Mouse (Mus musculus): Measurements from ENCODE around the gene Gtf2f1. TPM values are rescaled to one million over a fixed set of nuclear protein-coding genes. Genes with fewer than 3 reads are reported as not detected.

The Gtf2f1 gene
- polyA plus RNA-seq, 1 experiment: 61.6 TPM

DNA sequence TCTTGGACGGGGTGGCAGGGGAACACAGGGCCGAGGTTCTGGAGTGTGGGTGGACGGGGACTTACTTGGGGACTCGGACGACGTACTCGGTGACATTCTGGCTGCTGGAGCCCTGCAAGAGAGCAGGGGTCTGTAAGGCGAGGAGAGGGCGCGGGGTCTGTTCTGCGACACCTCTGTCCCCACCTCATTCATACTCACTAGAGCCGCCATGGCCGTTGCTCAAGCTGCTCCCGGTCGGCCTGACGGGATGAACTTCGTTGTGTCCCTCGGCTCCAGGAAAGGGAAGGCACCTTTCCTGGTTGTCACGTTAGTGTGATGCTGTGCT lies 215 bp downstream of the Gtf2f1 start:
- Histone ChIP-seq H3K36me3 (ENCODE audit: control insufficient read depth, insufficient read depth) (peaks cover 9% of the 10 kb centered on the region), H3ac (ENCODE audit: control insufficient read depth, insufficient read length) (peak overlapping the region; percentile 39), H3K4me3 (peak overlapping the region; percentile 87), H3K27me3 (ENCODE audit: control insufficient read depth, insufficient read depth, insufficient read length) (no peaks in the 10 kb centered on the region), H3K4me2 (ENCODE audit: low read depth) (peak overlapping the region; percentile 94), H3K79me2 (ENCODE audit: control insufficient read depth, insufficient read depth) (peaks cover 18% of the 10 kb centered on the region)
- no peak for TF ChIP-seq MYOG (IDR thresholded peaks at IDR 0.05; ENCODE audit: control insufficient read depth in 1 of 3, insufficient read depth in 1 of 3, insufficient read length in 2 of 3, low read depth in 2 of 3)
- no peak for TF ChIP-seq TCF3 (IDR thresholded peaks at IDR 0.05; ENCODE audit: insufficient read length, low read depth)
- no peak for TF ChIP-seq MYOD1 (IDR thresholded peaks at IDR 0.05; ENCODE audit: control insufficient read depth in 1 of 3, insufficient read length in 2 of 3, low read depth in 2 of 3)
- no peak for TF ChIP-seq SRF (IDR thresholded peaks at IDR 0.05; ENCODE audit: control insufficient read depth, insufficient read length, low read depth)
- TF ChIP-seq CEBPB (IDR thresholded peaks at IDR 0.05; ENCODE audit: insufficient read depth, poor library complexity, severe bottlenecking): no peak

DNA sequence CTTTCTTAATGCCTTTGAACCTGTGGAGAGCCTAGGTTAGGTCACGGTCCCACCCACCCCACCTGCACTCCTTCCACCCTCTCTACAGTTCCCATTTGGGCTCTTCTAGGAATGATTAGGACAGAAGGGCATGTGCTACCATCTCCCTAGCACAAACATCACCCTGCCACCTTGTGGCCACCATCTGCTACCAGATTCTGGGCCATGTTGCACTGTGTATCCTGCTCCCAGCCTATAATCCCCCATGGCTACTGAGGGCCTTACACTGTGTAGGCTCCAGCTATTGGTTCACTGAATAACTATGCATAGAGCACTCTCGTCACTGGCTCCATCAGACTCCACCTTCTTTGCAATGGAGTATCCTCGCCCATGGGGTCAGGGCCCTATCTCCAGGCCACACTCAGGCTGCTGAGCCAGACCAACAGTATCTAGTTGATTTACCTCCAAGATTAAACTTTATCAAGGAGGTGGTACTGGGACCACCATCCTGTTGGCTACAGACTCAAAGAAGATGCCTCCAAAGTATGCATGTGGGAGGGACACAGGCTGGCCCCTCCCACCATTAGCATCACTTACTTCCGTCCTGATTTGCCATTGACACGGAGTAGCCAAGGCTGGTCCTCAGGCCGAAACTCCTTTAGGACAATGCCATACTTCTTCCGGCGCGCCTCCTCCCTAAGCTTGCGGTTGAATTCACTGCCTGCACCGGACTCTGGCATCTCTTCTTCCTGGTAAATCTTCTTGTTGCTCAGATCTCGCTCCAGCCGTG lies 3.8 kb downstream of the Gtf2f1 start:
- Histone ChIP-seq H3K4me2 (ENCODE audit: low read depth) (no peak overlapping the region), H3K79me2 (ENCODE audit: control insufficient read depth, insufficient read depth) (peaks cover 18% of the 10 kb centered on the region), H3K27me3 (ENCODE audit: control insufficient read depth, insufficient read depth, insufficient read length) (no peaks in the 10 kb centered on the region), H3K4me3 (no peak overlapping the region), H3ac (ENCODE audit: control insufficient read depth, insufficient read length) (no peak overlapping the region), H3K36me3 (ENCODE audit: control insufficient read depth, insufficient read depth) (peaks cover 10% of the 10 kb centered on the region)
- TF ChIP-seq SRF (IDR thresholded peaks at IDR 0.05; ENCODE audit: control insufficient read depth, insufficient read length, low read depth) (no peak), CEBPB (IDR thresholded peaks at IDR 0.05; ENCODE audit: insufficient read depth, poor library complexity, severe bottlenecking) (no peak), REST (IDR thresholded peaks at IDR 0.05; ENCODE audit: insufficient read depth, insufficient read length) (no peak), POLR2A (IDR thresholded peaks at IDR 0.05; ENCODE audit: insufficient read length, low read depth) (no peak), MYOD1 (IDR thresholded peaks at IDR 0.05; ENCODE audit: control insufficient read depth in 1 of 3, insufficient read length in 2 of 3, low read depth in 2 of 3) (no peak), E2F4 (IDR thresholded peaks at IDR 0.05; ENCODE audit: insufficient read depth) (no peak), MYOG (IDR thresholded peaks at IDR 0.05; ENCODE audit: control insufficient read depth in 1 of 3, insufficient read depth in 1 of 3, insufficient read length in 2 of 3, low read depth in 2 of 3) (no peak), TCF3 (IDR thresholded peaks at IDR 0.05; ENCODE audit: insufficient read length, low read depth) (no peak), TCF12 (IDR thresholded peaks at IDR 0.05; ENCODE audit: insufficient read depth, poor library complexity, severe bottlenecking) (no peak), MAX (IDR thresholded peaks at IDR 0.05; ENCODE audit: low read depth) (no peak), POLR2AphosphoS2 (IDR thresholded peaks at IDR 0.05; ENCODE audit: insufficient read length, low read depth) (no peak), USF1 (IDR thresholded peaks at IDR 0.05; ENCODE audit: low read depth) (no peak)

DNA sequence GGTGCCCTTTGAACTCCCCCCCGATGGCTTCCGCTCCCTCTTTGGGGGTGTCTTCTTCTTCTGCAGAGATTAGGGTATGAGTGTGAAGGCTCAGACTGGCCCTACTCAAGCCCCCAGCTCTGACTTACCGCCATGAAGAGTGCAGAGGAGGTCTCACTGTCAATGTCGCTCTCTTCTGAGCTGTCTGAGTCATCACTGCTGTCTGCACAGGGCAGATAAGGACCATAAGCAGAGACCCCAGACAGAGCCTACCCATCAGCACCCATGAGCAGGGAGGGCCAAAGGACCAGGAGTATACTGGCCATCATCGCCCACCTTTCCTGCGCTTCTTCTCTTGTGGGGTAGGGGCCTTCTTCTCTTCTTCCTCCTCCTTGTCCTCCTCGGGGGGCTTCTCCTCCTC lies 7.1 kb downstream of the Gtf2f1 start:
- Histone ChIP-seq H3K27me3 (ENCODE audit: control insufficient read depth, insufficient read depth, insufficient read length) (no peaks in the 10 kb centered on the region), H3K4me2 (ENCODE audit: low read depth) (no peak overlapping the region)

DNA sequence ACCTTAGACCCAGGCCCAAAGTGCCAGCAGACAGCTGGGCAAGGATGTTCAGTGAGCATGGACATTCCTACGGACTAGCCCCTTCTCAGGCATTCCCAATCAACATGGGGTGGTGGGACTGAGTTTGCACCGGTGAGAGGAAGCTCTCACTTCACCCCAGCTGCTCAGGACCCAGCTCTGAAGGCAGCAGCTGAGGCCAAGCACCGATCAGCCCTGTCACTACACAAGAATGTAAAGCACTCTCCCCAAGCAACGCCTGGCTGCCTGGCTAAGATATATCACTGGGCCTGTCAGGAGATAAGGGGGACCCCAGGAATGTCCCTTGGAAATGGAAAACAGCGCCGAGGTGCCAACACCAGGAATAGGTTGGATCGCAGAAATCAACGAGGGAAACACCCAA lies 9.9 kb downstream of the Gtf2f1 start:
- H3K79me2 ChIP-seq (ENCODE audit: control insufficient read depth, insufficient read depth): no peaks in the 10 kb centered on the region
- no peak overlapping the region for H3K4me3 ChIP-seq
- H3K4me2 ChIP-seq (ENCODE audit: low read depth): no peak overlapping the region
- no peak overlapping the region for H3ac ChIP-seq (ENCODE audit: control insufficient read depth, insufficient read length)
- no peaks in the 10 kb centered on the region for H3K27me3 ChIP-seq (ENCODE audit: control insufficient read depth, insufficient read depth, insufficient read length)
- TF ChIP-seq MYOG (IDR thresholded peaks at IDR 0.05; ENCODE audit: control insufficient read depth in 1 of 3, insufficient read depth in 1 of 3, insufficient read length in 2 of 3, low read depth in 2 of 3): peak; percentile 62 to 97 (median 80)
- TF ChIP-seq TCF12 (IDR thresholded peaks at IDR 0.05; ENCODE audit: insufficient read depth, poor library complexity, severe bottlenecking): peak; percentile 1
- TF ChIP-seq POLR2AphosphoS2 (IDR thresholded peaks at IDR 0.05; ENCODE audit: insufficient read length, low read depth): peak; percentile 52
- TF ChIP-seq MYOD1 (IDR thresholded peaks at IDR 0.05; ENCODE audit: control insufficient read depth in 1 of 3, insufficient read length in 2 of 3, low read depth in 2 of 3): peak in 2 of 3 experiments; percentile 61 to 84
- TF ChIP-seq REST (IDR thresholded peaks at IDR 0.05; ENCODE audit: insufficient read depth, insufficient read length): no peak
- peak; percentile 60 for TF ChIP-seq TCF3 (IDR thresholded peaks at IDR 0.05; ENCODE audit: insufficient read length, low read depth)
- H3K36me3 ChIP-seq (ENCODE audit: control insufficient read depth, insufficient read depth): peaks cover 5% of the 10 kb centered on the region

More for the DNA sequence above, 7.1 kb downstream of the Gtf2f1 start:
- H3ac ChIP-seq (ENCODE audit: control insufficient read depth, insufficient read length): no peak overlapping the region
- no peak overlapping the region for H3K4me3 ChIP-seq
- peaks cover 10% of the 10 kb centered on the region for H3K36me3 ChIP-seq (ENCODE audit: control insufficient read depth, insufficient read depth)
- no peaks in the 10 kb centered on the region for H3K79me2 ChIP-seq (ENCODE audit: control insufficient read depth, insufficient read depth)
- no peak for TF ChIP-seq TCF3 (IDR thresholded peaks at IDR 0.05; ENCODE audit: insufficient read length, low read depth)
- no peak for TF ChIP-seq E2F4 (IDR thresholded peaks at IDR 0.05; ENCODE audit: insufficient read depth)
- no peak for TF ChIP-seq POLR2A (IDR thresholded peaks at IDR 0.05; ENCODE audit: insufficient read length, low read depth)
- no peak for TF ChIP-seq REST (IDR thresholded peaks at IDR 0.05; ENCODE audit: insufficient read depth, insufficient read length)
- TF ChIP-seq POLR2AphosphoS2 (IDR thresholded peaks at IDR 0.05; ENCODE audit: insufficient read length, low read depth): no peak
- no peak for TF ChIP-seq USF1 (IDR thresholded peaks at IDR 0.05; ENCODE audit: low read depth)
- TF ChIP-seq CEBPB (IDR thresholded peaks at IDR 0.05; ENCODE audit: insufficient read depth, poor library complexity, severe bottlenecking): no peak
- TF ChIP-seq MYOD1 (IDR thresholded peaks at IDR 0.05; ENCODE audit: control insufficient read depth in 1 of 3, insufficient read length in 2 of 3, low read depth in 2 of 3): no peak
- no peak for TF ChIP-seq MYOG (IDR thresholded peaks at IDR 0.05; ENCODE audit: control insufficient read depth in 1 of 3, insufficient read depth in 1 of 3, insufficient read length in 2 of 3, low read depth in 2 of 3)
- TF ChIP-seq TCF12 (IDR thresholded peaks at IDR 0.05; ENCODE audit: insufficient read depth, poor library complexity, severe bottlenecking): no peak
- no peak for TF ChIP-seq MAX (IDR thresholded peaks at IDR 0.05; ENCODE audit: low read depth)
- no peak for TF ChIP-seq SRF (IDR thresholded peaks at IDR 0.05; ENCODE audit: control insufficient read depth, insufficient read length, low read depth)

All from myocyte (in vitro differentiated cells).